Mouse (Mus musculus) left cerebral cortex, adult 18-20 months (tissue): ENCODE results near the gene Celf2. TPM values are rescaled to one million over a fixed set of nuclear protein-coding genes. Genes with fewer than 3 reads are reported as not detected.

Experiments used
- DNase-seq, 2 experiments: peaks; one replicate each; pipeline ENCODE4 v3.0.0; 2021 to 2022; ENCODE audit warnings: low spot score in 2 of 2, mixed read lengths in 1 of 2
- total RNA-seq, 2 experiments: library from RNA; stranded (reverse); gene quantifications; 2 replicates each; pipeline ENCODE4 v1.2.3; 2021

Celf2 gene
- total RNA-seq, 2 experiments from 2014 or later = 380 to 425 TPM

- no peak for DNase-seq
Measured at GRCm38 (mm10) chr2:6762381-6762780, 747.0 kb downstream of the Celf2 start.

- no peak for DNase-seq
Measured at GRCm38 (mm10) chr2:6743173-6743572, 766.2 kb downstream of the Celf2 start.

GRCm38 (mm10) chr2:6739998-6740668, 769.2 kb downstream of the Celf2 start:
- no peak for DNase-seq

- no peak for DNase-seq
Measured at GRCm38 (mm10) chr2:6732026-6732425, 777.3 kb downstream of the Celf2 start.

GRCm38 (mm10) chr2:6730860-6731259, 778.5 kb downstream of the Celf2 start:
- DNase-seq = no peak

GRCm38 (mm10) chr2:6729984-6730383, 779.4 kb downstream of the Celf2 start:
- no peak for DNase-seq

GRCm38 (mm10) chr2:6728840-6729252, 780.5 kb downstream of the Celf2 start:
- DNase-seq = no peak

GRCm38 (mm10) chr2:6727366-6727765, 782.0 kb downstream of the Celf2 start:
- no peak for DNase-seq

- DNase-seq = no peak
Measured at GRCm38 (mm10) chr2:6726071-6726470, 783.3 kb downstream of the Celf2 start.

GRCm38 (mm10) chr2:6723602-6724001, 785.8 kb downstream of the Celf2 start:
- no peak for DNase-seq

- DNase-seq = peak; percentile 54 to 63
Measured at GRCm38 (mm10) chr2:6721460-6722401, 787.6 kb downstream of the Celf2 start.

- DNase-seq = no peak
Measured at GRCm38 (mm10) chr2:6720753-6721459, 788.5 kb downstream of the Celf2 start.

GRCm38 (mm10) chr2:6718864-6719263, 790.5 kb downstream of the Celf2 start:
- no peak for DNase-seq

GRCm38 (mm10) chr2:6717953-6718352, 791.4 kb downstream of the Celf2 start:
- no peak for DNase-seq

GRCm38 (mm10) chr2:6715562-6715961, 793.8 kb downstream of the Celf2 start:
- DNase-seq = no peak

- no peak for DNase-seq
Measured at GRCm38 (mm10) chr2:6713529-6713928, 795.8 kb downstream of the Celf2 start.

GRCm38 (mm10) chr2:6710687-6711430, 798.5 kb downstream of the Celf2 start:
- DNase-seq = no peak

- DNase-seq = no peak
Measured at GRCm38 (mm10) chr2:6707959-6708519, 801.3 kb downstream of the Celf2 start.

- no peak for DNase-seq
Measured at GRCm38 (mm10) chr2:6707276-6707675, 802.1 kb downstream of the Celf2 start.

- DNase-seq = no peak
Measured at GRCm38 (mm10) chr2:6705929-6706739, 803.2 kb downstream of the Celf2 start.
